Mouse (Mus musculus) midbrain, postnatal 0 days (tissue): ENCODE results near the gene Tm6sf2. TPM values are rescaled to one million over a fixed set of nuclear protein-coding genes. Genes with fewer than 3 reads are reported as not detected.

ENCODE experiments used
- ATAC-seq: fragments of 200-750 bp; cut with Nextera tagmentation; 2 replicates; pipeline ENCODE4 v1.8.0; 2017; ENCODE audit warnings: moderate number of reproducible peaks, mild to moderate bottlenecking, moderate TSS enrichment, moderate library complexity; ENCODE audit not compliant: low FRiP score
- DNase-seq: peaks from one replicate; pipeline ENCODE4 v3.0.0-alpha.2; 2015; ENCODE audit warnings: low spot score
- H3K27ac ChIP-seq: fragments of 300-500 bp; sonication (generic); 2 replicates; pipeline ENCODE4 v1.5.1; 2014; ENCODE audit warnings: low read depth, mild to moderate bottlenecking, low read length, mixed read lengths
- H3K27me3 ChIP-seq: fragments of 300-500 bp; sonication (generic); 2 replicates; pipeline ENCODE4 v1.6.1; 2014; ENCODE audit warnings: low read length, control low read depth, mixed read lengths; ENCODE audit not compliant: insufficient read depth
- H3K36me3 ChIP-seq: fragments of 300-500 bp; sonication (generic); 2 replicates; pipeline ENCODE4 v1.6.1; 2014; ENCODE audit warnings: low read length, control low read depth, mixed read lengths; ENCODE audit not compliant: insufficient read depth
- H3K4me1 ChIP-seq: fragments of 300-500 bp; sonication (generic); 2 replicates; pipeline ENCODE4 v1.6.1; 2014; ENCODE audit warnings: mild to moderate bottlenecking, control low read depth, antibody characterized with exemption, low read length, mixed read lengths; ENCODE audit not compliant: insufficient read depth
- H3K4me2 ChIP-seq: fragments of 300-500 bp; sonication (generic); 2 replicates; pipeline ENCODE4 v1.6.1; 2014; ENCODE audit warnings: low read depth, mild to moderate bottlenecking, low read length, mixed read lengths; ENCODE audit not compliant: poor library complexity, severe bottlenecking
- H3K4me3 ChIP-seq: fragments of 300-500 bp; sonication (generic); 2 replicates; pipeline ENCODE4 v1.5.1; 2014; ENCODE audit warnings: low read depth, mild to moderate bottlenecking, low read length, moderate library complexity
- H3K9ac ChIP-seq: fragments of 300-500 bp; sonication (generic); replicated peaks from 2 replicates; pipeline ENCODE4 v1.6.1; 2014; ENCODE audit warnings: mild to moderate bottlenecking, low read length, moderate library complexity, mixed read lengths; ENCODE audit not compliant: poor library complexity, severe bottlenecking
- H3K9me3 ChIP-seq: fragments of 300-500 bp; sonication (generic); 2 replicates; pipeline ENCODE4 v1.6.1; 2016; ENCODE audit warnings: low read length, control low read depth
- CTCF ChIP-seq: IDR thresholded peaks from 2 replicates; pipeline ENCODE4 v1.5.1; 2016; ENCODE audit warnings: antibody characterized with exemption, mild to moderate bottlenecking
- WGBS: fragments of 180-500 bp; shearing (Covaris S2); extraction: QIAGEN DNeasy Blood & Tissue Kit; methylation state at CpG from one replicate; pipeline ENCODE4 v1.1.7; 2014; 5-methylcytosine and 5-hydroxymethylcytosine counted together
- microRNA-seq: library from miRNA; unstranded; fragments of <30 nt; microRNA quantifications from one replicate; pipeline ENCODE4, GENCODE M21; 2016; ENCODE audit warnings: borderline number of aligned reads
- polyA plus RNA-seq: library from polyadenylated mRNA; unstranded; fragments of >200 nt; fragmentation: Nextera tagmentation; extraction: Ambion mirVana; gene quantifications from 2 replicates; pipeline ENCODE4 v1.2.1, GENCODE M21; 2015
- total RNA-seq: library from RNA; depleted of rRNA; stranded (reverse); fragments of >200 nt; gene quantifications from 2 replicates; pipeline ENCODE4 v1.2.3, GENCODE M21; 2014; rRNA removed

Tm6sf2 gene
- total and polyA plus RNA-seq, 2 experiments from 2014 or later = 0.35 to 1.6 TPM

DNA sequence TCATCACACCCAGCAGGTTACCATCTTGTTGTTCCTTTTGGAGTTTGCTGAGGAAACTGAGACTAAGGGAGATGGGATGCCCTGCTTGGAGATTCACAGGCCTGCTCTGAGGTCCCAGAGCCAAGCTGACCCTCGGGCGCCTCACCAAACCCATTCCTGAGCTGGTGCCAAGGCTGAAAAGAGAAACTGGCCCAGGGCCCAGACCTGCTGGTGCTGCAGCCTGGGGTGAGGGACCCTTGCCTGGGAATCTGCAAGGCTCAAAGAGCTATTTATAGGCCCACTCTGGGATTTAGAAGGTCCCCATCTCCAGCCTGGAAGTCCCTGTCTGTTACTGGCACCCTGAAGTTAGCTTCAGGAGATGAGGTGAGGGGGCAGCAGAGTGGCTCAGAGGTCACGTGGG, 55.7 kb downstream of the Tm6sf2 start:
- H3K36me3 ChIP-seq = no peaks in the 10 kb centered on the region
- H3K9ac ChIP-seq = no peak overlapping the region
- 73% methylated on average over 3 of the region's 3 CpGs for WGBS
- H3K9me3 ChIP-seq = no peaks in the 10 kb centered on the region
- TF ChIP-seq CTCF = no peak
- no peaks in the 10 kb centered on the region for H3K27me3 ChIP-seq
- ATAC-seq (no peak), DNase-seq (peak; percentile 73)
- no peak overlapping the region for H3K4me2 ChIP-seq
- H3K27ac ChIP-seq = peak overlapping the region; percentile 57; the same call in 1 of the 2 replicates
- H3K4me3 ChIP-seq = no peak overlapping the region
- H3K4me1 ChIP-seq = no peaks in the 10 kb centered on the region; the same call in 1 of the 2 replicates

DNA sequence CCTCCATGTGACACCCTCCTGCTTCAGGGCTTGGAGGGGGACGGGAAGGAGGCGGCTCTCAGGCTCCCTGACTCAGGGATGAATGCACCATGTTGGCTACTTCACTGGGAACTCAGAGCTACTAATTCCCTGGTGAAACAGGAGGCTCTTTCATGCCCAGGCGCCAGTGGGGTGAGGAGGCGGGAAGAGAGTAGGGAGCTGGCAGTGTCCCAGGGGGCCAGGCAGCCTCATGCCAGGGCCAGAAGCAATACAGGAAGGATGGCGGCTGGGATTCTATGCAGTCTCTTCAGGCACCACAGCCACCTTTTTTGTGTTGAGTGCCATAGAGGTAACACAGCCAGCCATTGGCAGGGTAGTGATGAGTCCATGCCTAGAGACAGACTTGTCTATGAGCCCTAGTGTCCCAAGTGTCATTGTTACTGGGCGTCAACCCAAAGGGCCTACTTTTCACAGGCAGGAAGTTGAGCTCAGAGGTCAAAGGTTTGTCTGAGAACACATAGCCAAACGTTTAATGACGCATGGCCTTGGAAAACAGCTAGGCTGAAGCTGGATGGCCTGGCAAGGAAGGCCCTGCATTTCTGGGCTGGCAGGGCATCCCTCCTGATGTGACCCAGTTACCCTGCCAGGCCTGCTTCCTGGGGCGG, 56.7 kb downstream of the Tm6sf2 start:
- Histone ChIP-seq H3K36me3 (peaks cover 8% of the 10 kb centered on the region; the same call in 1 of the 2 replicates), H3K27ac (peak overlapping the region; percentile 57; the same call in 1 of the 2 replicates), H3K27me3 (no peaks in the 10 kb centered on the region), H3K9ac (no peak overlapping the region), H3K4me3 (no peak overlapping the region), H3K9me3 (no peaks in the 10 kb centered on the region), H3K4me1 (no peaks in the 10 kb centered on the region; the same call in 1 of the 2 replicates), H3K4me2 (no peak overlapping the region)
- ATAC-seq (peak; percentile 68), DNase-seq (peak; percentile 86)
- no peak for TF ChIP-seq CTCF
- 54% methylated on average over 9 of the region's 9 CpGs for WGBS

Small RNA genes lying within 50 kb of the gene (microRNA-seq; reads per million reads assigned to microRNA genes)
- gene Mir7066 = 3.7 reads per million, percentile 4 among the genes with 10 or more reads in this experiment

Other genes with a start within 250 kb of the Tm6sf2 start
- gene Pbx4, start 240.4 kb upstream of the Tm6sf2 start, total RNA-seq = 35.7 and 43.9 TPM in 2 replicates
- 91.0 and 98.8 TPM in 2 replicates for gene Pbx4, start 240.4 kb upstream of the Tm6sf2 start, polyA plus RNA-seq
- 12.0 and 14.9 TPM in 2 replicates for gene Cilp2, start 185.2 kb upstream of the Tm6sf2 start, total RNA-seq
- 7.5 and 8.0 TPM in 2 replicates for gene Cilp2, start 185.2 kb upstream of the Tm6sf2 start, polyA plus RNA-seq
- gene Tssk6, start 170.7 kb upstream of the Tm6sf2 start, total RNA-seq = not detected in 2 replicates
- gene Tssk6, start 170.7 kb upstream of the Tm6sf2 start, polyA plus RNA-seq = 4.4 and 4.6 TPM in 2 replicates
- gene Ndufa13, start 170.4 kb upstream of the Tm6sf2 start, total RNA-seq = 55.6 and 86.8 TPM in 2 replicates
- gene Ndufa13, start 170.4 kb upstream of the Tm6sf2 start, polyA plus RNA-seq = 239 and 243 TPM in 2 replicates
- 7.6 and 8.0 TPM in 2 replicates for gene Yjefn3, start 170.2 kb upstream of the Tm6sf2 start, total RNA-seq
- gene Yjefn3, start 170.2 kb upstream of the Tm6sf2 start, polyA plus RNA-seq = 13.4 and 15.4 TPM in 2 replicates
- 24.4 and 30.1 TPM in 2 replicates for gene Gatad2a, start 76.5 kb upstream of the Tm6sf2 start, total RNA-seq
- gene Gatad2a, start 76.5 kb upstream of the Tm6sf2 start, polyA plus RNA-seq = 17.2 and 19.3 TPM in 2 replicates
- 130 and 148 TPM in 2 replicates for gene Mau2, start 30.2 kb upstream of the Tm6sf2 start, total RNA-seq
- gene Mau2, start 30.2 kb upstream of the Tm6sf2 start, polyA plus RNA-seq = 54.3 and 56.6 TPM in 2 replicates
- 18.6 and 19.9 TPM in 2 replicates for gene Sugp1, start 30.1 kb upstream of the Tm6sf2 start, total RNA-seq
- 48.7 and 48.9 TPM in 2 replicates for gene Sugp1, start 30.1 kb upstream of the Tm6sf2 start, polyA plus RNA-seq
- 0.99 and 1.3 TPM in 2 replicates for gene Hapln4, start 10.5 kb downstream of the Tm6sf2 start, total RNA-seq
- gene Hapln4, start 10.5 kb downstream of the Tm6sf2 start, polyA plus RNA-seq = 1.6 and 1.7 TPM in 2 replicates
- 440 and 447 TPM in 2 replicates for gene Ncan, start 47.9 kb downstream of the Tm6sf2 start, total RNA-seq
- 202 and 210 TPM in 2 replicates for gene Ncan, start 47.9 kb downstream of the Tm6sf2 start, polyA plus RNA-seq
- gene Nr2c2ap, start 58.4 kb downstream of the Tm6sf2 start, total RNA-seq = 5.4 and 7.7 TPM in 2 replicates
- gene Nr2c2ap, start 58.4 kb downstream of the Tm6sf2 start, polyA plus RNA-seq = 42.1 and 44.1 TPM in 2 replicates
- gene Rfxank, start 66.2 kb downstream of the Tm6sf2 start, total RNA-seq = 9.8 and 12.3 TPM in 2 replicates
- 7.4 and 9.3 TPM in 2 replicates for gene Rfxank, start 66.2 kb downstream of the Tm6sf2 start, polyA plus RNA-seq
- gene Borcs8, start 66.6 kb downstream of the Tm6sf2 start, total RNA-seq = 91.1 and 98.3 TPM in 2 replicates
- 49.8 and 58.6 TPM in 2 replicates for gene Borcs8, start 66.6 kb downstream of the Tm6sf2 start, polyA plus RNA-seq
- gene Mef2b, start 66.8 kb downstream of the Tm6sf2 start, total RNA-seq = 0.55 and 1.1 TPM in 2 replicates
- 1.5 TPM in 2 replicates for gene Mef2b, start 66.8 kb downstream of the Tm6sf2 start, polyA plus RNA-seq
- gene Tmem161a, start 99.4 kb downstream of the Tm6sf2 start, total RNA-seq = 52.4 and 64.8 TPM in 2 replicates
- gene Tmem161a, start 99.4 kb downstream of the Tm6sf2 start, polyA plus RNA-seq = 49.5 and 51.6 TPM in 2 replicates
- gene Slc25a42, start 139.4 kb downstream of the Tm6sf2 start, total RNA-seq = 15.1 and 18.0 TPM in 2 replicates
- gene Slc25a42, start 139.4 kb downstream of the Tm6sf2 start, polyA plus RNA-seq = 9.2 and 9.3 TPM in 2 replicates
- gene Sugp2, start 161.3 kb downstream of the Tm6sf2 start, total RNA-seq = 139 and 150 TPM in 2 replicates
- 71.7 and 75.7 TPM in 2 replicates for gene Sugp2, start 161.3 kb downstream of the Tm6sf2 start, polyA plus RNA-seq
- 112 and 119 TPM in 2 replicates for gene Armc6, start 161.5 kb downstream of the Tm6sf2 start, total RNA-seq
- gene Armc6, start 161.5 kb downstream of the Tm6sf2 start, polyA plus RNA-seq = 116 and 121 TPM in 2 replicates
- 36.4 and 49.7 TPM in 2 replicates for gene Homer3, start 209.9 kb downstream of the Tm6sf2 start, total RNA-seq
- gene Homer3, start 209.9 kb downstream of the Tm6sf2 start, polyA plus RNA-seq = 13.8 and 18.3 TPM in 2 replicates
- 43.6 and 46.3 TPM in 2 replicates for gene Ddx49, start 229.6 kb downstream of the Tm6sf2 start, total RNA-seq
- 41.2 and 47.0 TPM in 2 replicates for gene Ddx49, start 229.6 kb downstream of the Tm6sf2 start, polyA plus RNA-seq
- 97.1 and 106 TPM in 2 replicates for gene Cope, start 229.6 kb downstream of the Tm6sf2 start, total RNA-seq
- gene Cope, start 229.6 kb downstream of the Tm6sf2 start, polyA plus RNA-seq = 264 and 291 TPM in 2 replicates
- 65.1 and 86.5 TPM in 2 replicates for gene Cers1, start 242.9 kb downstream of the Tm6sf2 start, total RNA-seq
- 47.9 and 51.3 TPM in 2 replicates for gene Cers1, start 242.9 kb downstream of the Tm6sf2 start, polyA plus RNA-seq